Mouse (Mus musculus) spleen, adult 12 weeks (tissue): ENCODE data around the gene Gm3409.
"Not testable (repeated sequence)": the region's sequence is repeated elsewhere in the genome, so short reads cannot be mapped to it uniquely, and the experiment has no call there.

Experiments used
- DNase-seq: peaks from one replicate; pipeline ENCODE4 v3.0.0; 2022; ENCODE audit warnings: low spot score

Gm3409 gene

GRCm38 (mm10) chr5:146537347-146537746 lies at the start of gene Gm3409:
Gm3409 (plus strand) TSS chr5:146537647.
- DNase-seq, result not testable (repeated sequence)

GRCm38 (mm10) chr5:146488959-146489358 lies 48.5 kb upstream of the Gm3409 start:
- DNase-seq, result not testable (repeated sequence)

DNA sequence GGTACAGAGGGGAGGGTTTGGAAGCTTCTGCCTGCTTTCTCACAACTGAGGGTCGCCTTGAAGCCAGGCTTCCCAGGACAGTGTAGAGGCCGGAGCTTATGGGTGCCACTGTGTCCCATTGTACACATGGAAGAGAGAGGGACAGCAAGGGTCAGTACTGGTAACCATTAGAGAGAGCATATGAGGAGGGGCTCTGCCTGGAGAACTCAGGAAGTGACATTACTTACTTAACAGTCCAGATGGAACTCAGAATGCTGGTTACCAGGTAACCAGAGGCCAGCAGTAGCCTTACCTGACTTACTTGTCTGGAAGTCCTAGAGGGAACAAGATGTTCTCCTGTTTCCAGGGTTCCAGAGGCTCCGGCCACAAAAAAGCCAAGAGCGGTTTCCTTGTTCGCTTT lies 46.4 kb upstream of the Gm3409 start, which contains the start of gene Gm6370:
Gm6370 (plus strand) TSS at position 301 of the 400 bp plus-strand sequence.
- not testable (repeated sequence) for DNase-seq

DNA sequence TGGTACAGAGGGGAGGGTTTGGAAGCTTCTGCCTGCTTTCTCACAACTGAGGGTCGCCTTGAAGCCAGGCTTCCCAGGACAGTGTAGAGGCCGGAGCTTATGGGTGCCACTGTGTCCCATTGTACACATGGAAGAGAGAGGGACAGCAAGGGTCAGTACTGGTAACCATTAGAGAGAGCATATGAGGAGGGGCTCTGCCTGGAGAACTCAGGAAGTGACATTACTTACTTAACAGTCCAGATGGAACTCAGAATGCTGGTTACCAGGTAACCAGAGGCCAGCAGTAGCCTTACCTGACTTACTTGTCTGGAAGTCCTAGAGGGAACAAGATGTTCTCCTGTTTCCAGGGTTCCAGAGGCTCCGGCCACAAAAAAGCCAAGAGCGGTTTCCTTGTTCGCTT lies 35.3 kb upstream of the Gm3409 start, which contains the start of gene 4930449I24Rik:
4930449I24Rik (plus strand) TSS at position 301 of the 400 bp plus-strand sequence.
- DNase-seq, result not testable (repeated sequence)

- DNase-seq, result not testable (repeated sequence)
Observed at GRCm38 (mm10) chr5:146513823-146514222, 23.6 kb upstream of the Gm3409 start, which contains the start of gene Gm3402. Gm3402 (plus strand) TSS chr5:146514123.

GRCm38 (mm10) chr5:146525501-146525900 lies 11.9 kb upstream of the Gm3409 start, which contains the start of gene Gm3404:
Gm3404 (plus strand) TSS chr5:146525801.
- not testable (repeated sequence) for DNase-seq

- not testable (repeated sequence) for DNase-seq
Observed at GRCm38 (mm10) chr5:146555836-146556235, 18.4 kb downstream of the Gm3409 start, which contains the start of gene Gm3415. Gm3415 (plus strand) TSS chr5:146556136.

GRCm38 (mm10) chr5:146564259-146564658 lies 26.8 kb downstream of the Gm3409 start:
- no peak for DNase-seq

DNA sequence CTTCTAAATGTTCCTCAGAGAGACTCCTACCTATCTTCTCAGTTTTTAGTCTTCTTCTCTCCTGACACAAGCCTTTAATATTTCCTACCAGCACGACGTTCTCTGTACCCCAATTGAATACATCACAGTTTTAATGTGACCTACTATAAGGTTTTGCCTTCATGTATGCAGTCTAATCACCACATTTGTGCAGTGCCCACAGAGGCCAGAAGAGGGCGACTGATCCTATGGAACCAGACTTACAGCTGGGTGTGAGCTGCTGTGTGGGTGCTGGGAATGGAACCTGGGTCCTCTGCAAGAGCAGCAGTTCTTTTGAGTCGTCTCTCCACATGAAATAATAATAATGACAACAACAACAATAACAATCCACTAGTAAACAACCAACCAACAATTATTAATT lies 29.6 kb downstream of the Gm3409 start:
- no peak for DNase-seq

- not testable (repeated sequence) for DNase-seq
Observed at GRCm38 (mm10) chr5:146570179-146570578, 32.7 kb downstream of the Gm3409 start.

GRCm38 (mm10) chr5:146571830-146572734 lies 34.6 kb downstream of the Gm3409 start:
- DNase-seq, result not testable (repeated sequence)

- DNase-seq, result not testable (repeated sequence)
Observed at GRCm38 (mm10) chr5:146572735-146573042, 35.2 kb downstream of the Gm3409 start.

DNA sequence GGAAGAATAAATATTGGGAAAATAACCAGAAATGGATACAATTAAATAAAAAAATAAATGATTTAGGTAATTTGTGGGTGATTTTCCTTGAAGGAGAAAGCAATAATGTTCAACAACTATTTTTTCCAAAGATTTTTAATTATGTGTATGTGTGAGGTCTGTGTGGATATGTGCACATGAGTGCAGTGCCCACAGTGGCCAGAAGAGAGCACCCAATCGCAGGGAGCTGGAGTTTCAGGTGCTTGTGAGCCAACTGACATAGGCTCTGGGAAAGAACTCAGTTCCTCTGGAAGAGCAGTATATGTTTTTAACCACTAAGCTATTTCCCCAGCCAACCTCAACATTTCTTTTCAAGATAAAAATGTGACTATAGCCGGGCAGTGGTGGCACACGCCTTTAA lies 39.2 kb downstream of the Gm3409 start:
- no peak for DNase-seq

DNA sequence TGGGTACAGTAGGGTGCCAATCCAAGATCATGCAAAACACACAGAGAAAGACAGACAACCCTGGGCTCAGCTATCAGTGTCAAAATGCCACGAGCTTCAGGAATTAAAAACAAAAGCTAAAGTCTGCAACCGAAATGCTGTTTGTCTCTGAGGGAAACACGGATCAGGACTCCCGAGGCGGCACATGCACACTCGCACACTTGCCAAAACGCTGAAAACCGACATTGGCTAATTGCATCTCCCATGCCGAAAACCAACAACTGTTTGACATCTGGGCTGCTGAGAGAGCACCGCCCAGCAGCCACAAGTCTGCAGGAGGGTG lies 46.7 kb downstream of the Gm3409 start:
- DNase-seq, result no peak

DNA sequence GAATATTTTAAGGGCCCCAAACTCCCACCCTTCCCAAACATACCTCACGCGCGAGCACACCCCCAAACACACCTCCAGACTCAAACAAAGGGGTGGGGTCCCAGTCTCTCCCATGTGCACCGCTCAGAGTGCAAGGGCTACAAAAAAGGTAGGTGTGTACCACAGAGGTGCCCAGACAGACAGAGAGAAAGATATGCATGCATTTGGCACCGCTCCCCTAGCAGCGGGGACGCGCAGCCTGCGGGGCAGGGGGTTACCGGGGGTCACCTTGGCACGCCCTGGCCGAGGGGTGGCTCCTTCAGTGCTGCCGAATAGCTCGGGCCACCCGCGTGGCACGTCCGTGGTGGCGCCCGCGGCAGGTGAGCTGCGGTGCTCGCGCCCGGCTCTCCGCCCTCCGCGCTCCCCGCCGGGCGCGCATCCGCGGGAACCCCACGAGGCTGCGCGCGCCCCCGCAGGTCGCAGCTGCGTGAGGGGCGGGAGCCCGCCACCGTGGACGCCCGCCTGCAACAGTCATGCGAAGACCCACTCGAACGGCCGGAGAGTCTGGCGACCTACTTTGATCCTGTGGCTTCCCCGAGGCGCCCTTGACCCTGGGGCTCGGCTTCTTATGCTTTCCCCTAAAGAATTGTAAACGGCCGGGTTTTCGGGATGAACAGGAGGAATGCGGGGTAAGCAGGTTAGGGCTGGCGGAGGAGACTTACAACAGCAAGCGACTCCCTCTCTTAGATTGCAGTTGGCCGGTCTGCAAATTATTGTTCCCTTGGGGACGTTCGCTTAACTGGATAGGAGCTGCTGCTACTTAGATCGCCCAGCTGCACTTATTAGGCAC lies 47.2 kb downstream of the Gm3409 start, which contains the start of gene Gpr12:
Gpr12 (minus strand) TSS at position 762 of the 829 bp plus-strand sequence.
- DNase-seq, result no peak

DNA sequence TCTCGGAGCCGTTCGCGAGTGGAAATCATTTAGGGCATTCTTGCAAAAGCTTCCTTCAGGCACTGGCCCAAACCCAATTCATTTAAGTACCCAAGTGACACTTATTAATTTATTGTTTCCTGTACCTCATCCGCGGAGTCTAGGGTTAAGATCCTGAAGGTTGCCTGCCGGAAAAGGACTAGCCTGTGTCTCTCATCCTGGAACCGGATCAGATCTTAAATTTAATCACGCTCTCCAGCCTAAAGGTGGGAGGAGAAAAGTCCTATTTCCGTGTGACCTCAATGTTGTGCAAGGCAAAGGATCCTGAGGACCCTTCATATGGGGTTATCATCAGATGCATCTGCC lies 47.8 kb downstream of the Gm3409 start:
- no peak for DNase-seq

DNA sequence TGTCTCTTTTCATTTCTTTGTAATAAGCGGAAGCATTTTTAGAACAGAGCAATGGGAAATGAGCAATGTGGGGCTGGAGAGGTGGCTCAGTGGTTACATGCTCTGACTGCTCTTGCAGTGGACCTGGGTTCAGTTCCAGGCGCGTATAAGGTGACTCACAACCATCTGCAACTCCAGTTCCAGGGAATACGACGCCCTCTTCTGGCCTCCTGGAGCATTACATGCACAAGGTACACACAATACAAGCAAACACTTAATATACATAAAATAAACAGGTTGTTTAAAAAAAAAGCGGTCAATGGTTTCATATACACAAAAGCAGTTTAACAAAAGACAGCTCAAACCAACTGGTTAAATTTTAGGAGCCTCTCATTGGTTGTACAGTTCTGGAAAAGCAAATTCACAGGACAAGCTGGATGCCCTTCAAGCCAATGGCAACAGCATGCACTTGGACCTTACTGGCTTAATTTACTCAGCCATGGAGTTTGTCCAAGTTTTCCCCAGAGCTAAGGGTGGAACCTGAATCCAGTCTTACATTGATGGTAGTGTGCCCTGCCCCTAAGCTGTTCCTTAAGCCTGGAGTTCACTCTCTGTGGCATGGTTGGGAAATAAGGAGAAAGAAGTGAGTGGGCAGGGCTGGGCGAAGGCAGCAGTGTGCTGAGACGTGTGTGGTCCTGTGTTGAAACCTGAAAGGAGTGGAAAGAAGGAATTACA lies 49.1 kb downstream of the Gm3409 start:
- DNase-seq, result no peak
